Mouse (Mus musculus): ENCODE measurements around the gene Csnka2ip. TPM values are rescaled to one million over a fixed set of nuclear protein-coding genes. Genes with fewer than 3 reads are reported as not detected.

The Csnka2ip gene
- polyA plus RNA-seq, 1 experiment from 2014 or later, result not detected

- H3K4me3 ChIP-seq, result no peak overlapping the region
- no peak overlapping the region for H3K4me2 ChIP-seq
- no peak overlapping the region for H3K27ac ChIP-seq
- no peak overlapping the region for H3K9ac ChIP-seq
- H3K9me3 ChIP-seq (replicated peaks), result no peaks in the 10 kb centered on the region
- WGBS, result 93% methylated on average over 8 of the region's 8 CpGs
- H3K36me3 ChIP-seq (ENCODE audit: poor library complexity, severe bottlenecking), result no peaks in the 10 kb centered on the region
- no peaks in the 10 kb centered on the region for H3K4me1 ChIP-seq
- no peak for ATAC-seq
- no peaks in the 10 kb centered on the region for H3K27me3 ChIP-seq
Measured at GRCm38 (mm10) chr16:64569496-64569895, 32.7 kb downstream of the Csnka2ip start.

GRCm38 (mm10) chr16:64563081-64563480 lies 39.1 kb downstream of the Csnka2ip start:
- no peak overlapping the region for H3K4me3 ChIP-seq
- WGBS, result 78% methylated on average over 1 of the region's 1 CpGs
- no peak overlapping the region for H3K9ac ChIP-seq
- H3K4me1 ChIP-seq, result no peaks in the 10 kb centered on the region
- no peaks in the 10 kb centered on the region for H3K9me3 ChIP-seq (replicated peaks)
- H3K4me2 ChIP-seq, result no peak overlapping the region
- H3K27ac ChIP-seq, result no peak overlapping the region
- H3K27me3 ChIP-seq, result no peaks in the 10 kb centered on the region
- ATAC-seq, result no peak
- H3K36me3 ChIP-seq (ENCODE audit: poor library complexity, severe bottlenecking), result no peaks in the 10 kb centered on the region

GRCm38 (mm10) chr16:64558518-64558917 lies 43.7 kb downstream of the Csnka2ip start:
- Histone ChIP-seq H3K36me3 (ENCODE audit: poor library complexity, severe bottlenecking) (no peaks in the 10 kb centered on the region), H3K4me3 (no peak overlapping the region), H3K27me3 (no peaks in the 10 kb centered on the region), H3K9me3 (replicated peaks) (no peaks in the 10 kb centered on the region), H3K9ac (no peak overlapping the region), H3K27ac (no peak overlapping the region), H3K4me2 (no peak overlapping the region), H3K4me1 (no peaks in the 10 kb centered on the region)
- WGBS, result 66% methylated on average over 2 of the region's 2 CpGs
- no peak for ATAC-seq

- WGBS, result 95% methylated on average over 2 of the region's 2 CpGs
- no peaks in the 10 kb centered on the region for H3K27me3 ChIP-seq
- H3K9me3 ChIP-seq (replicated peaks), result no peaks in the 10 kb centered on the region
Measured at GRCm38 (mm10) chr16:64526883-64527282, 75.3 kb downstream of the Csnka2ip start.

GRCm38 (mm10) chr16:64524051-64524645 lies 78.1 kb downstream of the Csnka2ip start:
- Histone ChIP-seq H3K27me3 (no peaks in the 10 kb centered on the region), H3K27ac (no peak overlapping the region), H3K9ac (no peak overlapping the region), H3K9me3 (replicated peaks) (no peaks in the 10 kb centered on the region), H3K4me1 (no peaks in the 10 kb centered on the region), H3K36me3 (ENCODE audit: poor library complexity, severe bottlenecking) (no peaks in the 10 kb centered on the region), H3K4me2 (no peak overlapping the region), H3K4me3 (no peak overlapping the region)
- 51% methylated on average over 5 of the region's 5 CpGs for WGBS
- ATAC-seq, result no peak

More at GRCm38 (mm10) chr16:64526883-64527282, 75.3 kb downstream of the Csnka2ip start:
- H3K27ac ChIP-seq, result no peak overlapping the region
- no peak overlapping the region for H3K9ac ChIP-seq
- no peak for ATAC-seq
- no peak overlapping the region for H3K4me2 ChIP-seq
- H3K4me1 ChIP-seq, result no peaks in the 10 kb centered on the region
- H3K4me3 ChIP-seq, result no peak overlapping the region
- no peaks in the 10 kb centered on the region for H3K36me3 ChIP-seq (ENCODE audit: poor library complexity, severe bottlenecking)

GRCm38 (mm10) chr16:64513423-64513822 lies 88.8 kb downstream of the Csnka2ip start:
- Histone ChIP-seq H3K9me3 (replicated peaks) (no peaks in the 10 kb centered on the region), H3K27me3 (no peaks in the 10 kb centered on the region), H3K9ac (no peak overlapping the region), H3K4me2 (no peak overlapping the region), H3K4me3 (no peak overlapping the region), H3K27ac (no peak overlapping the region), H3K4me1 (no peaks in the 10 kb centered on the region), H3K36me3 (ENCODE audit: poor library complexity, severe bottlenecking) (no peaks in the 10 kb centered on the region)
- ATAC-seq, result no peak
- WGBS, result 93% methylated on average over 2 of the region's 2 CpGs

Other genes with a start within 250 kb of the Csnka2ip start
- 24.1 TPM in 2 replicates for gene 4930453N24Rik, start 168.8 kb upstream of the Csnka2ip start, polyA plus RNA-seq (2015; fragmentation: Nextera tagmentation; extraction: Ambion mirVana)
- 5.1 and 5.9 TPM in 2 replicates for gene Zfp654, start 249.2 kb upstream of the Csnka2ip start, polyA plus RNA-seq (2015; fragmentation: Nextera tagmentation; extraction: Ambion mirVana)
- 80.3 and 83.3 TPM in 2 replicates for gene Cggbp1, start 249.6 kb upstream of the Csnka2ip start, polyA plus RNA-seq (2015; fragmentation: Nextera tagmentation; extraction: Ambion mirVana)

All from forebrain, embryonic 13.5 days (tissue).